Mouse (Mus musculus) adrenal gland, adult (tissue): ENCODE results near the gene Aaas.
A peak's percentile ranks its signal among the peaks of the same experiment; 100 is the strongest.

ENCODE experiments used
- DNase-seq, 2 experiments: peaks; one replicate each; pipeline ENCODE4 v3.0.0; 2022 to 2023; ENCODE audit warnings: low spot score in 1 of 2; ENCODE audit not compliant: inconsistent age in 2 of 2

Gene Aaas

GRCm38 (mm10) chr15:102350138-102350941, at the start of gene Aaas:
Gene Aaas, minus strand, starts transcription at chr15:102350771.
- DNase-seq: peak; percentile 95 to 99

GRCm38 (mm10) chr15:102399229-102400221, 49.0 kb upstream of the Aaas start:
- peak; percentile 94 to 97 for DNase-seq

GRCm38 (mm10) chr15:102398629-102399028, 48.1 kb upstream of the Aaas start:
- DNase-seq: peak; percentile 49 to 77

- DNase-seq: no peak
Measured at GRCm38 (mm10) chr15:102395061-102395460, 44.5 kb upstream of the Aaas start.

- peak in 1 of 2 experiments; percentile 38 for DNase-seq
Measured at GRCm38 (mm10) chr15:102393584-102394014, 43.0 kb upstream of the Aaas start.

GRCm38 (mm10) chr15:102392520-102392919, 41.9 kb upstream of the Aaas start:
- DNase-seq: no peak

GRCm38 (mm10) chr15:102388942-102389341, 38.4 kb upstream of the Aaas start:
- DNase-seq: no peak

- no peak for DNase-seq
Measured at GRCm38 (mm10) chr15:102386640-102387039, 36.1 kb upstream of the Aaas start.

GRCm38 (mm10) chr15:102383671-102384070, 33.1 kb upstream of the Aaas start:
- no peak for DNase-seq

- DNase-seq: peak; percentile 80 to 93
Measured at GRCm38 (mm10) chr15:102381575-102381974, 31.0 kb upstream of the Aaas start.

- DNase-seq: peak; percentile 67 to 79
Measured at GRCm38 (mm10) chr15:102377810-102378262, 27.3 kb upstream of the Aaas start.

- DNase-seq: peak; percentile 88 to 96
Measured at GRCm38 (mm10) chr15:102377163-102377543, 26.6 kb upstream of the Aaas start.

GRCm38 (mm10) chr15:102376453-102377162, 26.0 kb upstream of the Aaas start:
- peak in 1 of 2 experiments; percentile 70 for DNase-seq

- DNase-seq: no peak
Measured at GRCm38 (mm10) chr15:102370727-102371126, 20.2 kb upstream of the Aaas start.

GRCm38 (mm10) chr15:102369972-102370371, 19.4 kb upstream of the Aaas start:
- no peak for DNase-seq

GRCm38 (mm10) chr15:102366733-102367344, 16.3 kb upstream of the Aaas start, which contains the start of gene Sp7:
Gene Sp7, minus strand, starts transcription at chr15:102367182.
- DNase-seq: no peak

- DNase-seq: no peak
Measured at GRCm38 (mm10) chr15:102366238-102366637, 15.7 kb upstream of the Aaas start.

- DNase-seq: no peak
Measured at GRCm38 (mm10) chr15:102364678-102365077, 14.1 kb upstream of the Aaas start.

- DNase-seq: no peak
Measured at GRCm38 (mm10) chr15:102362648-102363047, 12.1 kb upstream of the Aaas start.

GRCm38 (mm10) chr15:102358834-102359233, 8.3 kb upstream of the Aaas start:
- no peak for DNase-seq
